Mouse (Mus musculus) megakaryocyte, embryonic 14.5 days (primary cell): ENCODE measurements around the gene Nemp1. TPM values are rescaled to one million over a fixed set of nuclear protein-coding genes. Genes with fewer than 3 reads are reported as not detected.

Experiments used
- H3K27me3 ChIP-seq: replicated peaks from 2 replicates; pipeline ENCODE3; 2012; ENCODE audit warnings: inconsistent platforms
- H3K36me3 ChIP-seq: replicated peaks from 2 replicates; pipeline ENCODE3; 2012; ENCODE audit warnings: low read length, inconsistent platforms, mixed read lengths
- H3K4me1 ChIP-seq: 2 replicates; pipeline ENCODE4 v1.6.1; 2012; ENCODE audit warnings: inconsistent platforms
- H3K4me3 ChIP-seq: replicated peaks from 2 replicates; pipeline ENCODE3; 2012; ENCODE audit warnings: moderate library complexity, mild to moderate bottlenecking, inconsistent platforms
- H3K9me3 ChIP-seq: 2 replicates; pipeline ENCODE4 v1.6.1; 2012; ENCODE audit warnings: inconsistent platforms
- FLI1 ChIP-seq: IDR thresholded peaks from 2 replicates; pipeline ENCODE4 v1.6.1; 2012; ENCODE audit warnings: low read length, inconsistent platforms, mixed read lengths
- GATA1 ChIP-seq: IDR thresholded peaks from 3 replicates; pipeline ENCODE4 v1.6.1; 2012; ENCODE audit warnings: mixed read lengths, low read length, inconsistent platforms, borderline replicate concordance
- polyA plus RNA-seq: library from polyadenylated mRNA; stranded (reverse); fragments of >175 nt; gene quantifications from 2 replicates; pipeline ENCODE4 v1.2.3, GENCODE M21; 2012; ENCODE audit warnings: low replicate concordance; ENCODE audit not compliant: insufficient read depth

Gene Nemp1
- polyA plus RNA-seq, 1 experiment: 1.5 TPM

GRCm38 (mm10) chr10:127736916-127737315 is 70.2 kb downstream of the Nemp1 start:
- Histone ChIP-seq H3K9me3 (peaks cover 6% of the 10 kb centered on the region; the same call in 1 of the 2 replicates), H3K27me3 (peaks cover 13% of the 10 kb centered on the region), H3K4me3 (no peak overlapping the region), H3K36me3 (peaks cover 8% of the 10 kb centered on the region), H3K4me1 (peaks cover 65% of the 10 kb centered on the region)
- TF ChIP-seq FLI1 (no peak), GATA1 (no peak)

- peaks cover 9% of the 10 kb centered on the region for H3K27me3 ChIP-seq
- peaks cover 15% of the 10 kb centered on the region for H3K36me3 ChIP-seq
- H3K4me1 ChIP-seq: peaks cover 65% of the 10 kb centered on the region
- peaks cover 8% of the 10 kb centered on the region; the same call in 1 of the 2 replicates for H3K9me3 ChIP-seq
- H3K4me3 ChIP-seq: peak overlapping the region; percentile 43
- TF ChIP-seq FLI1 (no peak), GATA1 (no peak)
Observed at GRCm38 (mm10) chr10:127737552-127737951, 70.9 kb downstream of the Nemp1 start.

GRCm38 (mm10) chr10:127738151-127738882 is 71.6 kb downstream of the Nemp1 start:
- TF ChIP-seq GATA1 (no peak), FLI1 (no peak)
- H3K9me3 ChIP-seq: peaks cover 16% of the 10 kb centered on the region
- H3K27me3 ChIP-seq: peaks cover 7% of the 10 kb centered on the region
- peaks cover 65% of the 10 kb centered on the region for H3K4me1 ChIP-seq
- peaks cover 22% of the 10 kb centered on the region for H3K36me3 ChIP-seq
- peak overlapping the region; percentile 96 for H3K4me3 ChIP-seq

GRCm38 (mm10) chr10:127739083-127739660 is 72.5 kb downstream of the Nemp1 start, which contains the start of gene Zbtb39:
TSS of gene Zbtb39 (plus strand) at chr10:127739538.
- H3K36me3 ChIP-seq: peaks cover 31% of the 10 kb centered on the region
- H3K9me3 ChIP-seq: peaks cover 17% of the 10 kb centered on the region
- peak within 1 kb of the TSS; percentile 96 for H3K4me3 ChIP-seq
- peaks cover 3% of the 10 kb centered on the region for H3K27me3 ChIP-seq
- H3K4me1 ChIP-seq: peaks cover 59% of the 10 kb centered on the region
- TF ChIP-seq FLI1: no peak
- no peak for TF ChIP-seq GATA1

GRCm38 (mm10) chr10:127739661-127740161 is 73.0 kb downstream of the Nemp1 start:
- TF ChIP-seq GATA1 (no peak), FLI1 (no peak)
- peaks cover 55% of the 10 kb centered on the region for H3K4me1 ChIP-seq
- peaks cover 36% of the 10 kb centered on the region for H3K36me3 ChIP-seq
- peak overlapping the region; percentile 96 for H3K4me3 ChIP-seq
- peaks cover 17% of the 10 kb centered on the region for H3K9me3 ChIP-seq
- peaks cover 3% of the 10 kb centered on the region for H3K27me3 ChIP-seq

- Histone ChIP-seq H3K9me3 (peaks cover 10% of the 10 kb centered on the region), H3K27me3 (no peaks in the 10 kb centered on the region), H3K4me1 (peaks cover 39% of the 10 kb centered on the region), H3K4me3 (no peak overlapping the region), H3K36me3 (peaks cover 61% of the 10 kb centered on the region)
- TF ChIP-seq FLI1 (no peak), GATA1 (no peak)
Observed at GRCm38 (mm10) chr10:127744661-127745060, 78.0 kb downstream of the Nemp1 start.

- no peak overlapping the region for H3K4me3 ChIP-seq
- peaks cover 61% of the 10 kb centered on the region for H3K36me3 ChIP-seq
- H3K4me1 ChIP-seq: peaks cover 27% of the 10 kb centered on the region
- H3K27me3 ChIP-seq: peaks cover 10% of the 10 kb centered on the region
- peaks cover 10% of the 10 kb centered on the region for H3K9me3 ChIP-seq
- TF ChIP-seq GATA1: no peak
Observed at GRCm38 (mm10) chr10:127745886-127746285, 79.2 kb downstream of the Nemp1 start.

- TF ChIP-seq FLI1: no peak
- TF ChIP-seq GATA1: no peak
- H3K27me3 ChIP-seq: peaks cover 10% of the 10 kb centered on the region
- peaks cover 50% of the 10 kb centered on the region for H3K36me3 ChIP-seq
- peaks cover 10% of the 10 kb centered on the region for H3K9me3 ChIP-seq
- H3K4me1 ChIP-seq: peaks cover 27% of the 10 kb centered on the region
- H3K4me3 ChIP-seq: no peak overlapping the region
Observed at GRCm38 (mm10) chr10:127747254-127747653, 80.6 kb downstream of the Nemp1 start.

GRCm38 (mm10) chr10:127748847-127749612 is 82.3 kb downstream of the Nemp1 start:
- H3K36me3 ChIP-seq: peaks cover 32% of the 10 kb centered on the region
- TF ChIP-seq GATA1 (no peak), FLI1 (no peak)

More at GRCm38 (mm10) chr10:127748847-127749612, 82.3 kb downstream of the Nemp1 start:
- Histone ChIP-seq H3K4me1 (peaks cover 41% of the 10 kb centered on the region), H3K9me3 (no peaks in the 10 kb centered on the region), H3K4me3 (no peak overlapping the region), H3K27me3 (peaks cover 10% of the 10 kb centered on the region)
